Mouse (Mus musculus): Measurements from ENCODE around the gene Tspan12. TPM values are rescaled to one million over a fixed set of nuclear protein-coding genes. Genes with fewer than 3 reads are reported as not detected.

Tspan12 gene
- polyA plus RNA-seq, 1 experiment from 2014 or later, result 73.1 TPM

DNA sequence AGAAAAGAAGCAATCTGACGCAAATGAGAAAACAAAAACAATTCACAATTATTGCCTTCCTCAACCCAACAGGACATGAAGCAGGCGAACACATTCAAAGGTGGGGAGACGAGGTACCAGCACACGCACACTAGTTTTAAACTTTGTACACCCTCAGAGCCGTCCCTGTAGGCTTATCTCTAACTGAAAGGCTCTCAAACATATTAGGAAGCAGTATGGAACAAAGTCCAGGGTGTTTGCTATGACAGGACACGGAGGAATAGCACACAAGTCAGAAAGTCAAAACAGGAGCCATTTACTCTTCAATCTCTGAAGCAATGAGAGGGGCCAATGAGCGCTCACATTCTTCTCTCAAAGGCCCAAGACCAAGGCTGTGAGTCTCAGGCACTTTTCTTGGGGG lies 24.3 kb downstream of the Tspan12 start:
- no peak overlapping the region for H3K27ac ChIP-seq
- H3K36me3 ChIP-seq, result no peaks in the 10 kb centered on the region
- peaks cover 14% of the 10 kb centered on the region for H3K4me1 ChIP-seq
- WGBS, result 77% methylated on average over 7 of the region's 7 CpGs
- no peaks in the 10 kb centered on the region for H3K27me3 ChIP-seq (replicated peaks)
- no peak overlapping the region for H3K4me3 ChIP-seq (replicated peaks)
- H3K9ac ChIP-seq, result no peak overlapping the region
- no peaks in the 10 kb centered on the region for H3K9me3 ChIP-seq
- no peak overlapping the region for H3K4me2 ChIP-seq
- no peak for ATAC-seq (ENCODE audit: insufficient read depth, low FRiP score, low read depth)

DNA sequence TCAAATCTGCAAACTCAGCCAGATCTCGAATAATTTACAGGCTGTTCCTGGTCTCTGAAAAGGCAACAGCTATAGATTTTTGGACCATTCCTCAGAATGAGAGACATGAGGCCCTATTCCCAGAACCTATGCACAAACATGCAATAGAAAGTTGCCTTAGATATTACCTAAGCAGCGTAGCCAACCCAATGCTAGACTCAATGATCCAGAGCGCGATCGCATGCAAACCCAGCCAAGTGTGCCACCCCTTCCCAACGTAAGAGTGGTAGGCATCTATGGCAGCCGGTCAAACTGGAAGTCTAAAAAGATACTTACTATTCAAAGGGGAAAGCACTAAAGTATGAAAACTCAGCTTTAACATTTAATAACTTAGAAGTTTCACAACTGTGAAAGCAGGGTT lies 28.6 kb downstream of the Tspan12 start:
- no peak overlapping the region for H3K4me3 ChIP-seq (replicated peaks)
- H3K27ac ChIP-seq, result peak overlapping the region; percentile 71
- no peaks in the 10 kb centered on the region for H3K27me3 ChIP-seq (replicated peaks)
- no peak for ATAC-seq (ENCODE audit: insufficient read depth, low FRiP score, low read depth)
- no peaks in the 10 kb centered on the region for H3K9me3 ChIP-seq
- peaks cover 12% of the 10 kb centered on the region for H3K4me1 ChIP-seq
- peak overlapping the region; percentile 39 for H3K4me2 ChIP-seq
- no peak overlapping the region for H3K9ac ChIP-seq
- WGBS, result 75% methylated on average over 7 of the region's 7 CpGs
- no peaks in the 10 kb centered on the region for H3K36me3 ChIP-seq

- no peaks in the 10 kb centered on the region for H3K36me3 ChIP-seq
- H3K4me2 ChIP-seq, result peak overlapping the region; percentile 39
- 18% methylated on average over 8 of the region's 8 CpGs for WGBS
- peak overlapping the region; percentile 71 for H3K27ac ChIP-seq
- no peak overlapping the region for H3K9ac ChIP-seq
- H3K27me3 ChIP-seq (replicated peaks), result no peaks in the 10 kb centered on the region
- peak; percentile 46; the same call in 1 of the 2 replicates for ATAC-seq (ENCODE audit: insufficient read depth, low FRiP score, low read depth)
- no peaks in the 10 kb centered on the region for H3K9me3 ChIP-seq
- H3K4me3 ChIP-seq (replicated peaks), result no peak overlapping the region
- H3K4me1 ChIP-seq, result peaks cover 9% of the 10 kb centered on the region
Observed at GRCm38 (mm10) chr6:21823281-21823680, 29.0 kb downstream of the Tspan12 start.

DNA sequence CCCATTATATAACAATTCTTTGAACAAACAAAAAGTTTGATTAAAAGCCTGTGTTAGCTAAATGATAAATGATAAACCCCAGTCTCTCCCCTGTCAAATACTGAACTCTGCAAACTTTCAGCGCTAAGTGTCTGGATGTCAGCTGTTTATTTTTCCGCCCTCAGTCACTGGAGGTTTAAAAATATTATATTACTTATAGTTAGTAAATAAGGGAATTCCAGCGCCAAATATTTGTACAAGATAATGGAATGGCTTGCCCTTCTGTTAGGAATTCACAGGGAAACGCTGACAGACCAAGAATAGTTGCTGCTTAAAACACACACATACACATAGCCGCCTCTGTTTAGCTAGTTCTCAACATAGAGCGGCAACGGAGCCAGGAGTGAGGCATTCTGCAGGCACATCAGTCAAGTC lies 29.6 kb downstream of the Tspan12 start:
- Histone ChIP-seq H3K27me3 (replicated peaks) (no peaks in the 10 kb centered on the region), H3K9me3 (no peaks in the 10 kb centered on the region), H3K4me1 (peaks cover 9% of the 10 kb centered on the region), H3K4me2 (peak overlapping the region; percentile 39), H3K4me3 (replicated peaks) (no peak overlapping the region), H3K27ac (peak overlapping the region; percentile 71), H3K36me3 (no peaks in the 10 kb centered on the region), H3K9ac (no peak overlapping the region)
- WGBS, result 20% methylated on average over 7 of the region's 7 CpGs
- ATAC-seq (ENCODE audit: insufficient read depth, low FRiP score, low read depth), result peak; percentile 91

- 0 out of 2 replicates have a peak, but pooled peaks have one; percentile 10 for ATAC-seq (ENCODE audit: insufficient read depth, low FRiP score, low read depth)
- Histone ChIP-seq H3K4me2 (no peak overlapping the region), H3K9me3 (no peaks in the 10 kb centered on the region), H3K9ac (no peak overlapping the region), H3K36me3 (peaks cover 5% of the 10 kb centered on the region; the same call in 1 of the 2 replicates), H3K4me1 (peaks cover 3% of the 10 kb centered on the region), H3K4me3 (replicated peaks) (no peak overlapping the region), H3K27me3 (replicated peaks) (no peaks in the 10 kb centered on the region), H3K27ac (no peak overlapping the region)
- 23% methylated on average over 5 of the region's 5 CpGs for WGBS
Observed at GRCm38 (mm10) chr6:21818107-21818807, 34.1 kb downstream of the Tspan12 start.

- WGBS, result 91% methylated on average over 7 of the region's 7 CpGs
- no peaks in the 10 kb centered on the region for H3K4me1 ChIP-seq
- ATAC-seq (ENCODE audit: insufficient read depth, low FRiP score, low read depth), result no peak
- H3K27me3 ChIP-seq (replicated peaks), result no peaks in the 10 kb centered on the region
- no peak overlapping the region for H3K4me2 ChIP-seq
- 0 out of 2 replicates have a peak, but pooled peaks cover 5% of the 10 kb centered on the region for H3K36me3 ChIP-seq
- H3K9ac ChIP-seq, result no peak overlapping the region
- H3K9me3 ChIP-seq, result no peaks in the 10 kb centered on the region
- no peak overlapping the region for H3K4me3 ChIP-seq (replicated peaks)
- no peak overlapping the region for H3K27ac ChIP-seq
Observed at GRCm38 (mm10) chr6:21806005-21806404, 46.3 kb downstream of the Tspan12 start.

DNA sequence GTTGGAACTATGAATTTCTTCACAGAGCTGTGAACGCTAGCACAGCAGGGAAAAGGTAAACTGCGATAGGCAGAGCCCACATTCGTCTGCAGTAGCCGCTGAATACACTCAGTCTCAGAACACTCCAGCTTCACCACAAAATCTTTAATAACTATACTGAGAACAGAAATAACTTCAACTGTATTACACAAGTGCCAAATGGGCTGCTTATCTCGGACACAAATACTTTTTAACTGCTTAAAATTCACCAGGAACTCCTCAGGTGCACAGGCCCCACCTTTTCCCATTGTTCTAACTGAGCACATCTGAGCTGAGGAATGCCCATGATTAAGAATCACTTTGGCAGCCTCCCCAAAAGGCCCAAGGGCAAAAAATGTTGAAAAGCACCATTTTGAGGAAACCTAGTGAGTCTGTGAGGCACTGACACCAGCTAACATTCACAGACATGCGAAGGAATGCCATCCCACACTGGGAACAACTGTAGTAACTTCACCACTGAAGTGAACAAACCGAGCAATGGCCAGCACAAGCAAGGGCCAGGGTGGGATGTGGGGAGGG lies 47.2 kb downstream of the Tspan12 start:
- no peaks in the 10 kb centered on the region for H3K27me3 ChIP-seq (replicated peaks)
- H3K4me3 ChIP-seq (replicated peaks), result no peak overlapping the region
- no peak overlapping the region for H3K4me2 ChIP-seq
- WGBS, result 66% methylated on average over 7 of the region's 7 CpGs
- 0 out of 2 replicates have a peak, but pooled peaks cover 5% of the 10 kb centered on the region for H3K36me3 ChIP-seq
- no peak for ATAC-seq (ENCODE audit: insufficient read depth, low FRiP score, low read depth)
- no peaks in the 10 kb centered on the region for H3K4me1 ChIP-seq
- no peak overlapping the region for H3K9ac ChIP-seq
- no peak overlapping the region for H3K27ac ChIP-seq
- H3K9me3 ChIP-seq, result no peaks in the 10 kb centered on the region

- ATAC-seq (ENCODE audit: insufficient read depth, low FRiP score, low read depth), result no peak
- Histone ChIP-seq H3K9ac (no peak overlapping the region), H3K36me3 (0 out of 2 replicates have a peak, but pooled peaks cover 5% of the 10 kb centered on the region), H3K4me2 (no peak overlapping the region), H3K27ac (no peak overlapping the region), H3K9me3 (no peaks in the 10 kb centered on the region), H3K4me3 (replicated peaks) (no peak overlapping the region), H3K27me3 (replicated peaks) (no peaks in the 10 kb centered on the region), H3K4me1 (no peaks in the 10 kb centered on the region)
- WGBS, result 67% methylated on average over 10 of the region's 10 CpGs
Observed at GRCm38 (mm10) chr6:21803483-21804340, 48.6 kb downstream of the Tspan12 start.

GRCm38 (mm10) chr6:21798581-21798980 lies 53.7 kb downstream of the Tspan12 start:
- H3K4me3 ChIP-seq (replicated peaks), result no peak overlapping the region
- H3K4me1 ChIP-seq, result no peaks in the 10 kb centered on the region
- H3K4me2 ChIP-seq, result no peak overlapping the region
- WGBS, result 84% methylated on average over 9 of the region's 9 CpGs
- H3K36me3 ChIP-seq, result peaks cover 3% of the 10 kb centered on the region; the same call in 1 of the 2 replicates
- H3K27me3 ChIP-seq (replicated peaks), result no peaks in the 10 kb centered on the region
- H3K27ac ChIP-seq, result no peak overlapping the region
- no peaks in the 10 kb centered on the region for H3K9me3 ChIP-seq
- no peak overlapping the region for H3K9ac ChIP-seq
- no peak for ATAC-seq (ENCODE audit: insufficient read depth, low FRiP score, low read depth)

DNA sequence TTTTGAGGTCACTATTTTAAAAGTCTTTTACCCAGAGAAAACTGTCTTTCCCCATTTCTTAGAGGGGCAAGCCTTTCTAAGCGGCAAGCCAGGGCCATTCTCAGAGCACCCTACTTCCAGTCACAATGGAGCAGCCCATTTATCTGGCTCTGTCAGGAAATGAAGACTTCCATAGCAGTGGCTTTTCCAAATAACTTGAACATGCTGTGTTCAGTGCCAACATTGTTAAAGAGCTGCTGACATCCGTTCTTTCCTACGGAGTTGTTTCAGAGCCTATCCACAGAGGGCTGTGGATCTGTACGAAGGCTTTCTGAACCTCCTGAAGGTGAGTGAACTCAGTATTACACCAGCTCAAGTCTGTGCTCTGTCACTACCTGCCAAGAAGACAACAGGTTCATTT lies 55.2 kb downstream of the Tspan12 start:
- no peaks in the 10 kb centered on the region for H3K27me3 ChIP-seq (replicated peaks)
- no peak overlapping the region for H3K4me2 ChIP-seq
- WGBS, result 73% methylated on average over 4 of the region's 4 CpGs
- H3K4me1 ChIP-seq, result no peaks in the 10 kb centered on the region
- no peak overlapping the region for H3K9ac ChIP-seq
- no peak overlapping the region for H3K27ac ChIP-seq
- no peak for ATAC-seq (ENCODE audit: insufficient read depth, low FRiP score, low read depth)
- H3K36me3 ChIP-seq, result peaks cover 3% of the 10 kb centered on the region; the same call in 1 of the 2 replicates
- no peak overlapping the region for H3K4me3 ChIP-seq (replicated peaks)
- no peaks in the 10 kb centered on the region for H3K9me3 ChIP-seq

DNA sequence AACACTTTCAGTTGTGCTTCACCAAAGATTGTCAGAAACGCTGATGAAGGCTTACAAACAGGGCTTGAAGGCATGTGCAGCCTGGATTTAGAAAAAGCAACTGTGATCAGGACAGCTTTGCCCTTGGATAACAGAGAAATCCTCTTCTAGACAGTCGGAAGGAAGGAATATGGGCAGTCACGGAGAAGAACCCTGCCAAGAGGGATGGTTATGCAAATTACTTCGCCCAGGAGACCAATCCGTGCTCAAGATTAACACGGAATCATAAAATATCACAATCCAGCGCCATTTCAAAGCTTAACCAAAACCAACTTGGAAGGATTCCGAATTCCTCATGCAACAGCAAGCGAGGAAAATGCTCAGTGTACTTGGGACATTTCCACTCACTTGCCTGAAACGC lies 55.9 kb downstream of the Tspan12 start:
- Histone ChIP-seq H3K27me3 (replicated peaks) (no peaks in the 10 kb centered on the region), H3K27ac (no peak overlapping the region), H3K9me3 (no peaks in the 10 kb centered on the region), H3K36me3 (peaks cover 3% of the 10 kb centered on the region; the same call in 1 of the 2 replicates), H3K9ac (no peak overlapping the region), H3K4me1 (no peaks in the 10 kb centered on the region), H3K4me2 (no peak overlapping the region), H3K4me3 (replicated peaks) (no peak overlapping the region)
- ATAC-seq (ENCODE audit: insufficient read depth, low FRiP score, low read depth), result no peak
- WGBS, result 86% methylated on average over 10 of the region's 10 CpGs

GRCm38 (mm10) chr6:21795410-21795809 lies 56.9 kb downstream of the Tspan12 start:
- H3K36me3 ChIP-seq, result peaks cover 3% of the 10 kb centered on the region; the same call in 1 of the 2 replicates

More at GRCm38 (mm10) chr6:21795410-21795809, 56.9 kb downstream of the Tspan12 start:
- Histone ChIP-seq H3K27ac (no peak overlapping the region), H3K9ac (no peak overlapping the region), H3K27me3 (replicated peaks) (no peaks in the 10 kb centered on the region), H3K4me2 (no peak overlapping the region), H3K9me3 (no peaks in the 10 kb centered on the region), H3K4me3 (replicated peaks) (no peak overlapping the region), H3K4me1 (no peaks in the 10 kb centered on the region)
- no peak for ATAC-seq (ENCODE audit: insufficient read depth, low FRiP score, low read depth)
- WGBS, result 72% methylated on average over 5 of the region's 5 CpGs
